Mouse (Mus musculus) ES-E14 (cell line): ENCODE data around the gene Eif4g1.

ENCODE experiments used
- CHD2 ChIP-seq: IDR thresholded peaks from 2 replicates; pipeline ENCODE4 v1.6.1; 2014; ENCODE audit warnings: mild to moderate bottlenecking, low read depth, low read length, inconsistent platforms
- HCFC1 ChIP-seq: IDR thresholded peaks from 2 replicates; pipeline ENCODE4 v1.6.1; 2012; ENCODE audit warnings: low read length, inconsistent platforms, borderline replicate concordance; ENCODE audit not compliant: insufficient read depth
- MAFK ChIP-seq: IDR thresholded peaks from 2 replicates; pipeline ENCODE4 v1.6.1; 2014; ENCODE audit warnings: mild to moderate bottlenecking, low read depth, low read length, inconsistent platforms; ENCODE audit not compliant: insufficient read depth
- ZC3H11A ChIP-seq: IDR thresholded peaks from 2 replicates; pipeline ENCODE4 v1.6.1; 2012; ENCODE audit warnings: low read depth, mild to moderate bottlenecking, inconsistent platforms, low read length, borderline replicate concordance
- ZNF384 ChIP-seq: IDR thresholded peaks from 2 replicates; pipeline ENCODE4 v1.6.1; 2012; ENCODE audit warnings: low read depth, low read length, inconsistent platforms

- TF ChIP-seq ZC3H11A (no peak), HCFC1 (no peak), ZNF384 (no peak), CHD2 (no peak), MAFK (no peak)
Observed at GRCm38 (mm10) chr16:20712190-20712589, 44.1 kb downstream of the Eif4g1 start.
